Mouse (Mus musculus): Measurements from ENCODE around the gene Gm20696.

DNA sequence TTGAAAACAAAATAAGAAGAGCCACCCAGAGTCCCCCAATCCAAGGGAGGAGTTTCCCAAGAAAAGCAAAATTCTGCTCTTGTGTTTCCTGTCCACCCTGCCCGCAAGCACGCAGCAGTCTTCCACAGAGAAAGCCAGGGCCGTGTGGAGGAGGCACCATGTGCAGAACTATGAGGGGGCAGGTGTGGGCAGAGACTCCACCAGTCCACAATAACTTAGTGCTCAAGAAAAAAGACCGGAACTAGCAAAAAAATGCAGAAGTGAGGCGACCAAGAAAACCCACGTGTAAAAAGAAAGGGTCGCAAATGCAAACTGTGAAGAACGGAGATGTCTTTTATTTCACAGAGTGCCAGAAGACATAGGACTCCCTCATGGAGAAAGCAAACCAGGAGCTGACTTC lies 371.1 kb downstream of the Gm20696 start:
- no peak for TF ChIP-seq POLR2A (IDR thresholded peaks at IDR 0.05; ENCODE audit: extremely low read depth, insufficient read depth, low read length)
- TF ChIP-seq CTCF (IDR thresholded peaks at IDR 0.05; ENCODE audit: extremely low read depth, insufficient read depth, low read length): no peak
